Mouse (Mus musculus): ENCODE measurements around the gene Eef2k. TPM values are rescaled to one million over a fixed set of nuclear protein-coding genes. Genes with fewer than 3 reads are reported as not detected.

The Eef2k gene
- polyA plus RNA-seq, 1 experiment: 26.2 TPM

GRCm38 (mm10) chr7:120834426-120834825 is 8.2 kb upstream of the Eef2k start:
- H3K4me1 ChIP-seq (replicated peaks; ENCODE audit: control insufficient read depth, insufficient read depth, low read length): peaks cover 14% of the 10 kb centered on the region
- 13% methylated on average over 6 of the region's 6 CpGs for WGBS
- DNase-seq: no peak
- no peaks in the 10 kb centered on the region for H3K36me3 ChIP-seq (ENCODE audit: control insufficient read depth, insufficient read depth, low read length)
- no peak overlapping the region; the same call in 1 of the 2 replicates for H3K4me3 ChIP-seq (ENCODE audit: control insufficient read depth, insufficient read depth, low read length)
- no peak for TF ChIP-seq POLR2A (IDR thresholded peaks at IDR 0.05; ENCODE audit: control insufficient read depth, extremely low read depth, insufficient read depth, low read length, poor library complexity)
- no peak for TF ChIP-seq CTCF (IDR thresholded peaks at IDR 0.05; ENCODE audit: borderline replicate concordance, control insufficient read depth, extremely low read depth, insufficient read depth, low read length, poor library complexity)
- H3K27me3 ChIP-seq (ENCODE audit: control insufficient read depth, insufficient read depth, low read length): no peaks in the 10 kb centered on the region; the same call in 1 of the 2 replicates
- H3K27ac ChIP-seq (ENCODE audit: control insufficient read depth, insufficient read depth, low read length): no peak overlapping the region

GRCm38 (mm10) chr7:120834863-120835372 is 7.7 kb upstream of the Eef2k start:
- peaks cover 14% of the 10 kb centered on the region for H3K4me1 ChIP-seq (replicated peaks; ENCODE audit: control insufficient read depth, insufficient read depth, low read length)
- no peaks in the 10 kb centered on the region for H3K36me3 ChIP-seq (ENCODE audit: control insufficient read depth, insufficient read depth, low read length)
- H3K4me3 ChIP-seq (ENCODE audit: control insufficient read depth, insufficient read depth, low read length): peak overlapping the region; percentile 86
- peak; percentile 74 for DNase-seq
- TF ChIP-seq POLR2A (IDR thresholded peaks at IDR 0.05; ENCODE audit: control insufficient read depth, extremely low read depth, insufficient read depth, low read length, poor library complexity): no peak
- no peak for TF ChIP-seq CTCF (IDR thresholded peaks at IDR 0.05; ENCODE audit: borderline replicate concordance, control insufficient read depth, extremely low read depth, insufficient read depth, low read length, poor library complexity)
- H3K27ac ChIP-seq (ENCODE audit: control insufficient read depth, insufficient read depth, low read length): peak overlapping the region; percentile 80
- WGBS: under 1% methylated on average over 14 of the region's 14 CpGs
- no peaks in the 10 kb centered on the region for H3K27me3 ChIP-seq (ENCODE audit: control insufficient read depth, insufficient read depth, low read length)

- H3K36me3 ChIP-seq (ENCODE audit: control insufficient read depth, insufficient read depth, low read length): no peaks in the 10 kb centered on the region
- H3K27ac ChIP-seq (ENCODE audit: control insufficient read depth, insufficient read depth, low read length): no peak overlapping the region
- peak; percentile 93 for DNase-seq
- H3K4me3 ChIP-seq (ENCODE audit: control insufficient read depth, insufficient read depth, low read length): peak overlapping the region; percentile 86
- peaks cover 9% of the 10 kb centered on the region for H3K4me1 ChIP-seq (replicated peaks; ENCODE audit: control insufficient read depth, insufficient read depth, low read length)
- TF ChIP-seq CTCF (IDR thresholded peaks at IDR 0.05; ENCODE audit: borderline replicate concordance, control insufficient read depth, extremely low read depth, insufficient read depth, low read length, poor library complexity): peak; percentile 99
- TF ChIP-seq POLR2A (IDR thresholded peaks at IDR 0.05; ENCODE audit: control insufficient read depth, extremely low read depth, insufficient read depth, low read length, poor library complexity): 0 out of 2 replicates have a peak, but pooled peaks have one; percentile 10
- no peaks in the 10 kb centered on the region for H3K27me3 ChIP-seq (ENCODE audit: control insufficient read depth, insufficient read depth, low read length)
- under 1% methylated on average over 41 of the region's 41 CpGs for WGBS
Observed at GRCm38 (mm10) chr7:120835449-120836359, 6.9 kb upstream of the Eef2k start.

GRCm38 (mm10) chr7:120836361-120836760 is 6.3 kb upstream of the Eef2k start:
- no peak overlapping the region for H3K27ac ChIP-seq (ENCODE audit: control insufficient read depth, insufficient read depth, low read length)
- WGBS: 15% methylated on average over 12 of the region's 12 CpGs

GRCm38 (mm10) chr7:120838436-120839160 is 4.0 kb upstream of the Eef2k start:
- H3K4me3 ChIP-seq (ENCODE audit: control insufficient read depth, insufficient read depth, low read length): no peak overlapping the region
- WGBS: 74% methylated on average over 5 of the region's 5 CpGs
- TF ChIP-seq CTCF (IDR thresholded peaks at IDR 0.05; ENCODE audit: borderline replicate concordance, control insufficient read depth, extremely low read depth, insufficient read depth, low read length, poor library complexity) (no peak), POLR2A (IDR thresholded peaks at IDR 0.05; ENCODE audit: control insufficient read depth, extremely low read depth, insufficient read depth, low read length, poor library complexity) (no peak)
- H3K4me1 ChIP-seq (replicated peaks; ENCODE audit: control insufficient read depth, insufficient read depth, low read length): peaks cover 5% of the 10 kb centered on the region
- no peaks in the 10 kb centered on the region for H3K36me3 ChIP-seq (ENCODE audit: control insufficient read depth, insufficient read depth, low read length)
- DNase-seq: no peak
- no peaks in the 10 kb centered on the region for H3K27me3 ChIP-seq (ENCODE audit: control insufficient read depth, insufficient read depth, low read length)
- no peak overlapping the region for H3K27ac ChIP-seq (ENCODE audit: control insufficient read depth, insufficient read depth, low read length)

More at GRCm38 (mm10) chr7:120836361-120836760, 6.3 kb upstream of the Eef2k start:
- Histone ChIP-seq H3K36me3 (ENCODE audit: control insufficient read depth, insufficient read depth, low read length) (no peaks in the 10 kb centered on the region), H3K4me3 (ENCODE audit: control insufficient read depth, insufficient read depth, low read length) (no peak overlapping the region; the same call in 1 of the 2 replicates), H3K4me1 (replicated peaks; ENCODE audit: control insufficient read depth, insufficient read depth, low read length) (peaks cover 6% of the 10 kb centered on the region), H3K27me3 (ENCODE audit: control insufficient read depth, insufficient read depth, low read length) (no peaks in the 10 kb centered on the region)
- DNase-seq: no peak
- TF ChIP-seq POLR2A (IDR thresholded peaks at IDR 0.05; ENCODE audit: control insufficient read depth, extremely low read depth, insufficient read depth, low read length, poor library complexity): no peak
- TF ChIP-seq CTCF (IDR thresholded peaks at IDR 0.05; ENCODE audit: borderline replicate concordance, control insufficient read depth, extremely low read depth, insufficient read depth, low read length, poor library complexity): no peak

GRCm38 (mm10) chr7:120839786-120840185 is 2.8 kb upstream of the Eef2k start:
- Histone ChIP-seq H3K36me3 (ENCODE audit: control insufficient read depth, insufficient read depth, low read length) (no peaks in the 10 kb centered on the region), H3K4me3 (ENCODE audit: control insufficient read depth, insufficient read depth, low read length) (no peak overlapping the region), H3K27me3 (ENCODE audit: control insufficient read depth, insufficient read depth, low read length) (no peaks in the 10 kb centered on the region), H3K27ac (ENCODE audit: control insufficient read depth, insufficient read depth, low read length) (no peak overlapping the region), H3K4me1 (replicated peaks; ENCODE audit: control insufficient read depth, insufficient read depth, low read length) (peaks cover 15% of the 10 kb centered on the region)
- 95% methylated on average over 2 of the region's 2 CpGs for WGBS
- no peak for DNase-seq
- TF ChIP-seq POLR2A (IDR thresholded peaks at IDR 0.05; ENCODE audit: control insufficient read depth, extremely low read depth, insufficient read depth, low read length, poor library complexity) (no peak), CTCF (IDR thresholded peaks at IDR 0.05; ENCODE audit: borderline replicate concordance, control insufficient read depth, extremely low read depth, insufficient read depth, low read length, poor library complexity) (no peak)

All from thymus, adult 2 months (tissue).